8 mouse cellular contexts compared by ENCODE assay signal in the genomic region with DNA sequence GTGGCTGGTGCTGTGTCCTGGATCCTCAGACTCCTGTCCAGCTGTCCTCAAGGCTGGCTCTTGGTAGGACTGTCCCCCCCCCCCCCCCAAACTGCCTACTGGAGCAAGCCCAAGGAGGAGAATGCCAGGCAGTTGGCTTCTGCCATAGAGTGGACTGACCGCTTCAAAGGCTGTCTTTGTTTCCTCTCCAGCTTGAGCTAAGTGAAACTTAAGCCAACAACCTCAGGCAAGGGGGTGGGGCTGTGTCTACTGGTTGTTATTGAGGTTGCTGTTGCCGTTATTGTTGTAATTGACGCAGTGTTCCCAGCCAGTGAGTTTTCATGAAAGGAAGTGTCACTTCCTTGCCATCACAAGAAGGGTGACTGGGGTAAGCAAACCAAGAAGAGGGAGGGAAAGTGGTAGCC. TPM values are rescaled to one million over a fixed set of nuclear protein-coding genes. Genes with fewer than 3 reads are reported as not detected.
DNase-seq lines count a peak whose midpoint lies in the region; ATAC-seq lines count a peak whose summit lies in the region.

No protein-coding gene starts in this region.

- no peaks in the 10 kb centered on the region for H3K9me3 ChIP-seq in liver, embryonic 11.5 days (ENCODE audit: control insufficient read depth, low read length)

- peaks cover 20% of the 10 kb centered on the region for H3K27me3 ChIP-seq in liver, embryonic 11.5 days (replicated peaks; ENCODE audit: control insufficient read depth, insufficient read depth, low read length)

- no peak for ATAC-seq in liver, embryonic 11.5 days (replicated peaks; ENCODE audit: low FRiP score)
- ATAC-seq in megakaryocyte, adult 5-6 weeks (ENCODE audit: poor library complexity, severe bottlenecking) = peak; percentile 28
- no peak for ATAC-seq in erythroid progenitor cell, adult 5-6 weeks (replicated peaks; ENCODE audit: low FRiP score, poor library complexity, severe bottlenecking)

- DNase-seq in liver, embryonic 11.5 days (ENCODE audit: low spot score) = no peak
- DNase-seq in liver = no peak
- peak; percentile 30 for DNase-seq in brain, embryonic 18.5 days (ENCODE audit: low read depth, low spot score)
- DNase-seq in heart, adult 9 months (ENCODE audit: low spot score in 2 of 2) = peak; percentile 51 to 62
- DNase-seq in layer of hippocampus, postnatal 36 days = peak; percentile 42 to 54
- no peak for DNase-seq in adrenal gland, adult 2 months

- H3K36me3 ChIP-seq in liver, embryonic 11.5 days (ENCODE audit: control insufficient read depth, insufficient read depth, low read length) = no peaks in the 10 kb centered on the region

- no peak overlapping the region for H3K27ac ChIP-seq in liver, embryonic 11.5 days (ENCODE audit: low read depth, low read length)

- no peak overlapping the region for H3K9ac ChIP-seq in liver, embryonic 11.5 days (ENCODE audit: low read depth, low read length)

- 35% methylated on average over 3 of the region's 3 CpGs for whole genome bisulfite sequencing in liver, embryonic 11.5 days

- peak overlapping the region; percentile 96 for H3K4me2 ChIP-seq in liver, embryonic 11.5 days

- peaks cover 11% of the 10 kb centered on the region for H3K4me1 ChIP-seq in liver, embryonic 11.5 days (replicated peaks; ENCODE audit: control insufficient read depth, insufficient read depth, low read length)

- H3K4me3 ChIP-seq in liver, embryonic 11.5 days (ENCODE audit: low read depth, low read length) = peak overlapping the region; percentile 8; the same call in 1 of the 2 replicates

RNA-seq across cellular contexts. Expression of gene Arid5a, which starts 2.0 kb away (rescaled TPM):
- polyA plus RNA-seq in liver, embryonic 11.5 days (2014; fragmentation: Nextera tagmentation; extraction: Ambion mirVana) = 2.4 and 3.9 TPM in 2 replicates
- 10 to 100 TPM; 12.6 to 14.9 TPM for total RNA-seq in layer of hippocampus, postnatal 36 days (2021)
- total RNA-seq in megakaryocyte, adult 5-6 weeks (2015) = 14.1 and 14.6 TPM in 2 replicates
- total RNA-seq in megakaryocyte, adult 5-6 weeks (2017) = 27.0 and 31.9 TPM in 2 replicates
- 2.9 and 9.2 TPM in 2 replicates for total RNA-seq in erythroid progenitor cell, adult 5-6 weeks (2015; ENCODE audit: low replicate concordance)
- 0.53 and 2.1 TPM in 2 replicates for total RNA-seq in erythroid progenitor cell, adult 5-6 weeks (2017; ENCODE audit: low replicate concordance)
- total RNA-seq in adrenal gland, adult 2 months (2021) = 1 to 10 TPM; 5.2 to 5.9 TPM
- polyA plus RNA-seq in adrenal gland, adult 2 months (2012; rRNA removed) = 4.1 and 5.3 TPM in 2 replicates

RNA-seq across cellular contexts. Expression of gene Neurl3, which starts 35.0 kb away (rescaled TPM):
- polyA plus RNA-seq in liver, embryonic 11.5 days (2014; fragmentation: Nextera tagmentation; extraction: Ambion mirVana) = 4.5 and 4.6 TPM in 2 replicates
- under 1 TPM; 0.51 to 0.67 TPM for total RNA-seq in layer of hippocampus, postnatal 36 days (2021)
- total RNA-seq in megakaryocyte, adult 5-6 weeks (2015) = 54.2 and 57.5 TPM in 2 replicates
- total RNA-seq in megakaryocyte, adult 5-6 weeks (2017) = 66.0 and 68.3 TPM in 2 replicates
- 6.1 and 7.1 TPM in 2 replicates for total RNA-seq in erythroid progenitor cell, adult 5-6 weeks (2015; ENCODE audit: low replicate concordance)
- 4.7 and 10.0 TPM in 2 replicates for total RNA-seq in erythroid progenitor cell, adult 5-6 weeks (2017; ENCODE audit: low replicate concordance)
- total RNA-seq in adrenal gland, adult 2 months (2021) = 1 to 10 TPM; 4.3 to 9.5 TPM
- polyA plus RNA-seq in adrenal gland, adult 2 months (2012; rRNA removed) = 6.3 and 7.6 TPM in 2 replicates

RNA-seq across cellular contexts. Expression of gene Kansl3, which starts 59.5 kb away (rescaled TPM):
- 27.9 and 29.2 TPM in 2 replicates for polyA plus RNA-seq in liver, embryonic 11.5 days (2014; fragmentation: Nextera tagmentation; extraction: Ambion mirVana)
- total RNA-seq in layer of hippocampus, postnatal 36 days (2021) = 10 to 100 TPM; 70.3 to 74.4 TPM
- 12.6 and 13.9 TPM in 2 replicates for total RNA-seq in megakaryocyte, adult 5-6 weeks (2015)
- total RNA-seq in megakaryocyte, adult 5-6 weeks (2017) = 28.2 and 31.5 TPM in 2 replicates
- 13.3 and 16.3 TPM in 2 replicates for total RNA-seq in erythroid progenitor cell, adult 5-6 weeks (2015; ENCODE audit: low replicate concordance)
- total RNA-seq in erythroid progenitor cell, adult 5-6 weeks (2017; ENCODE audit: low replicate concordance) = 23.2 and 27.2 TPM in 2 replicates
- total RNA-seq in adrenal gland, adult 2 months (2021) = 100 to 1,000 TPM; 101 to 109 TPM
- 60.7 and 68.8 TPM in 2 replicates for polyA plus RNA-seq in adrenal gland, adult 2 months (2012; rRNA removed)

Comparison
In these comparisons a context has a peak if more than half of its experiments do, and no peak if none do; other contexts are left out.
1. DNase-seq: peak in brain, embryonic 18.5 days (single experiment), heart, adult 9 months (2 of 2) and layer of hippocampus, postnatal 36 days (2 of 2); none in liver, embryonic 11.5 days (single experiment), liver (single experiment) and adrenal gland, adult 2 months (single experiment).
2. RNA of gene Neurl3, which starts 35.0 kb away (total RNA-seq): 54.2 to 68.3 TPM in megakaryocyte, adult 5-6 weeks; 4.7 to 10.0 TPM in erythroid progenitor cell, adult 5-6 weeks, 4.3 to 9.5 TPM in adrenal gland, adult 2 months and 0.51 to 0.67 TPM in layer of hippocampus, postnatal 36 days; every median in the first group is over 4 times any median in the second.